Mouse (Mus musculus) brain, embryonic 14.5 days (tissue): Measurements from ENCODE around the gene Dgki.

ENCODE experiments used
- CTCF ChIP-seq: fragments of 200-500 bp; IDR thresholded peaks from 2 replicates; pipeline ENCODE4 v1.5.1; 2012; ENCODE audit warnings: inconsistent platforms, mild to moderate bottlenecking, moderate library complexity, borderline replicate concordance; ENCODE audit not compliant: insufficient read depth, insufficient read length; ENCODE audit errors: extremely low read depth
- POLR2A ChIP-seq: fragments of 200-500 bp; IDR thresholded peaks from 2 replicates; pipeline ENCODE4 v1.6.1; 2012; ENCODE audit warnings: mild to moderate bottlenecking, inconsistent platforms, borderline replicate concordance; ENCODE audit not compliant: poor library complexity, insufficient read depth, insufficient read length, severe bottlenecking; ENCODE audit errors: extremely low read depth

- TF ChIP-seq CTCF, result no peak
- no peak for TF ChIP-seq POLR2A
Observed at GRCm38 (mm10) chr6:37252536-37252935, 47.4 kb downstream of the Dgki start.
